Mouse (Mus musculus): ENCODE results near the gene Exosc3. TPM values are rescaled to one million over a fixed set of nuclear protein-coding genes. Genes with fewer than 3 reads are reported as not detected.

Gene Exosc3
- polyA plus RNA-seq, 1 experiment: 5.2 TPM

DNA sequence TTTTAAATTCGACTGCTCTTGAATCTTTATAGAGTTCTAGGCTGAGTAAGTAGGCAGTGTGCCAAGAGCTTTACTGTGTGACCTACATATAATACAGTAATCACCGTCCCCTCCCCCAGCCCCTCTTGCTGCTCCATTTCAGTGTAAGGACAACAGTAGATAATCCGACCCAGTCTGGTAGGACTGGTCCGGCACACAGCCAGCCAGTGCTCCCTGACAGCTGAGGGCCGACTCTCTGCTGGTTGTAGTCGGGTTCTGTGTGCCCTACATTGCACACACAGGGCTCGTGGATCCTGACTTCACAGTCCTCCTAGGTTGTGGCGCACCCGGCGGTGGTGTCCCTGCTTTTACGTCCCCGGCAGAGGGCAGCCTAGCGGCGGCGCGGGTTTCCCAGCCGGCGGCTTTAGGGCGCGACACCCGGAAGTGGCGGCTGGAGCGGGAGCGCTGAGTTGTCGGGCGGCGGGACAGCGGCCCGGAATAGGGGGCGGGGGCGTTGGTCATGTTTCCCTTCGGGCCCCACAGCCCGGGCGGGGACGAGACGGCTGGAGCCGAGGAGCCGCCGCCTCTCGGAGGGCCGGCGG, 773 bp downstream of the Exosc3 start, which contains the start of gene Dcaf10:
TSS of gene Dcaf10 (plus strand) at position 433 of the 581 bp plus-strand sequence.
- Histone ChIP-seq H3K4me3 (replicated peaks) (peak within 1 kb of the TSS; percentile 90), H3K27me3 (ENCODE audit: control insufficient read depth) (peaks cover 12% of the 10 kb centered on the region), H3K4me1 (ENCODE audit: control insufficient read depth) (peaks cover 24% of the 10 kb centered on the region), H3K9me3 (ENCODE audit: control insufficient read depth, low read length) (no peaks in the 10 kb centered on the region), H3K36me3 (ENCODE audit: control insufficient read depth) (peaks cover 33% of the 10 kb centered on the region)
- TF ChIP-seq TAL1 (IDR thresholded peaks at IDR 0.05; ENCODE audit: low read length): no peak
- TF ChIP-seq GATA1 (IDR thresholded peaks at IDR 0.05; ENCODE audit: low read length): no peak

DNA sequence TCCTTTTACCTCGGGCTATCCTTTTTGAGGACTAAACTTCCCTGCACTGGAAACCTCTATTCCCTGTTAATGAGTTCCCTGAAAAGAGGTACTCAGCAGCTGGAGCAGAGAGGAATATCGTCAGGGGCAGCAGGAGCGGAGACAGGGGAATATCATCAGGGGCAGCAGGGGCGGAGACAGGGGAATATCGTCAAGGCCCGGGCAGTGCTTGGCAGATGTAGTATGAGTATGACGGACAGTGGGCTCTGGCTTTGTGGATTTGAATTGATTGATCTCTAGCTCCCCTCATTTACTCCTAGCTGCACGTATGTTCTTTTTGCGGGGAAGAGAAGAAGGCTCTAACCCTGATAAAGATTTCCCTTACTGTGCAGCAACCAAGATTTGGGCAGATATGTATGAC, 1.3 kb downstream of the Exosc3 start:
- peaks cover 16% of the 10 kb centered on the region for H3K27me3 ChIP-seq (ENCODE audit: control insufficient read depth)
- H3K36me3 ChIP-seq (ENCODE audit: control insufficient read depth): peaks cover 28% of the 10 kb centered on the region
- TF ChIP-seq GATA1 (IDR thresholded peaks at IDR 0.05; ENCODE audit: low read length) (no peak), TAL1 (IDR thresholded peaks at IDR 0.05; ENCODE audit: low read length) (no peak)
- H3K4me3 ChIP-seq (replicated peaks): peak overlapping the region; percentile 90
- H3K9me3 ChIP-seq (ENCODE audit: control insufficient read depth, low read length): no peaks in the 10 kb centered on the region
- H3K4me1 ChIP-seq (ENCODE audit: control insufficient read depth): peaks cover 22% of the 10 kb centered on the region

DNA sequence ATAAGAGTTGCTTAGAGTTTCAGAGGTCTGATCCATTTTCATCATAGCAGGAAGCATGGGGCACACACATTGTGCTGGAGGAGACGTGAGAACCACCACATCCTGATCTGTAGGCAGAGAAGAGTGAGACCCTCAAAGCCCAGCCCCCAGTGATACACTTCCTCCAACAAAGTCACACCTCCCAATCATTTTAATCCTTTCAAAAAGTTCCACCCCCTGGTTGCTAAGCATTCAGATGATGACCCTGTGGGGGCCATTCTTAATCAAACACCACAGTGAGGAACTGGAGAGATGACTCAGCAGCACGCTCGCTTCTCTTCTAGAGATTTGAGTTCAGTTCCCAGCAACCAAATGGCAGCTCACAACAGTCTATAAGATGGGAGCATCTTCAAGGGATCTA, 10.1 kb downstream of the Exosc3 start:
- no peaks in the 10 kb centered on the region for H3K9me3 ChIP-seq (ENCODE audit: control insufficient read depth, low read length)
- peaks cover 2% of the 10 kb centered on the region; the same call in 1 of the 2 replicates for H3K4me1 ChIP-seq (ENCODE audit: control insufficient read depth)
- no peak overlapping the region for H3K4me3 ChIP-seq (replicated peaks)
- peaks cover 18% of the 10 kb centered on the region for H3K27me3 ChIP-seq (ENCODE audit: control insufficient read depth)
- TF ChIP-seq TAL1 (IDR thresholded peaks at IDR 0.05; ENCODE audit: low read length) (no peak), GATA1 (IDR thresholded peaks at IDR 0.05; ENCODE audit: low read length) (no peak)
- H3K36me3 ChIP-seq (ENCODE audit: control insufficient read depth): no peaks in the 10 kb centered on the region

DNA sequence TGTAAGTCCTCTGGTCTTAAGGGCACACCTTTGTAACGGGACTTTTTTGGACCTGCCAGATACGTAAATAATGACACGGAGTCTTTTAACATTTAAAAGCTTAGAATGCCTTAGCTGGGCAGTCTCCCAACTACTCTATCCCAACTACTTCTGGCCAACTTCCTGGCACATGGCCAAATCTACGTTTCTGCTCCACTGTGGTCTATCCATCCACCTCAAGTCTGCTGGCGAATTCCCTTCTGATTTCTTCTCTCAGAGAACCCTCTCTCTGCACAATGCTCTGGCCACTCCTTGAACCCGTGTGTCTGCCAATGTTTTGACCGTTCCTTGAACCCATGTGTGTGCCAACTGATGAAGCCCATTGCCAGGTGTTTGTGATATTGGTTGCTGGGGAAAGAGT, 11.4 kb downstream of the Exosc3 start:
- H3K36me3 ChIP-seq (ENCODE audit: control insufficient read depth): no peaks in the 10 kb centered on the region
- no peaks in the 10 kb centered on the region for H3K9me3 ChIP-seq (ENCODE audit: control insufficient read depth, low read length)
- H3K4me3 ChIP-seq (replicated peaks): no peak overlapping the region
- H3K4me1 ChIP-seq (ENCODE audit: control insufficient read depth): peaks cover 2% of the 10 kb centered on the region; the same call in 1 of the 2 replicates
- no peak for TF ChIP-seq GATA1 (IDR thresholded peaks at IDR 0.05; ENCODE audit: low read length)
- no peak for TF ChIP-seq TAL1 (IDR thresholded peaks at IDR 0.05; ENCODE audit: low read length)
- peaks cover 7% of the 10 kb centered on the region for H3K27me3 ChIP-seq (ENCODE audit: control insufficient read depth)

DNA sequence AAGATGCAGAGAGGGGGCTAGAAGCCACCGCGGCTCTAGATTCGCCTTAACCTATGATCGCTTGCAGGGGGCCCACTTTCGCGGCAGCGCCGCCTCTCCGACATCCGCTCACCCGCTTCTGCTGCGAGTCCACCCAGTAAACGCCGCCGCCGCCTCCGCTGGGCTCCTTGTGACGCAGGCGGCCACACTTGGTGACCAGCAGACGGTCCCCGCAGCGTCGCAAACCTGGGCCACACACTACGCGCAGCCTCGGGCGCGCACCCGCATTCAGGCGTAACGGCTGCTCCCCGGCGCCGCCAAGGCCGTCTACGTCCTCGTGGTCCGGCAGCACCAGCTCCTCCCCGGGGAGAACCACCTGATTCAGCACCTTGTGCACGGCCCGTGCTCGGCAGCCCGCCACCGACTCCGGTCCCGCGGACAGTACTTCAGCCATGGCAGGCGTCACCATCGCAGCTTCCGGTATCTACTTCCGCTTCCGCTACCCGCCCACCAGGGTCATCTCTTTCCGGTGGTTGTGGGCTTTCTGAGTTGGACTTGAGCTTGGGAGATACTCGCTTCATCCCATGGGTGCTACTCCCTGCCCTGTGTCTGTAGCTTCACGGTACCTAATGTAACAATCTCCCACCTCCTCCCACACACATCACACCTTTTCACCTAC, 22.2 kb downstream of the Exosc3 start:
- TF ChIP-seq GATA1 (IDR thresholded peaks at IDR 0.05; ENCODE audit: low read length) (no peak), TAL1 (IDR thresholded peaks at IDR 0.05; ENCODE audit: low read length) (no peak)
- peaks cover 25% of the 10 kb centered on the region for H3K4me1 ChIP-seq (ENCODE audit: control insufficient read depth)
- H3K27me3 ChIP-seq (ENCODE audit: control insufficient read depth): peaks cover 15% of the 10 kb centered on the region
- peak overlapping the region; percentile 95 for H3K4me3 ChIP-seq (replicated peaks)
- no peaks in the 10 kb centered on the region for H3K9me3 ChIP-seq (ENCODE audit: control insufficient read depth, low read length)
- peaks cover 32% of the 10 kb centered on the region for H3K36me3 ChIP-seq (ENCODE audit: control insufficient read depth)

DNA sequence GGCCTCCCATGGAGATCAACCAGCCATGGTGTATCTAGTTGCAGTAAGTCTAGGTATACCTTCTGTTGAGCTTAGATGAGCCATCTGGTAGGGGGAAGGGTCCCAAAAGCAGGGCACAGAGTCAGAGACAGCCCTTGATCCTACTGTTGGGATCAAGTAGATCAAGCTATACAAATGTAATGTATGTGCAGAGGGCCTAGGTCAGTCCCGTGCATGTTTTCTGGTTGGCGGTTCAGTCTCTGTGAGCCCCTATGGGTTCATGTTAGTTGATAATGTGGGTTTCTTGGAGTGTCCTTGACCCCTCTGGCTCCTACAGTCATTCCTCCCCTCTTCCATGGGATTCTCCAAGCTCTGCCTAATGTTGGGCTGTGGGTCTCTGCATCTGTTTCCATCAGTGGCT, 31.5 kb downstream of the Exosc3 start:
- Histone ChIP-seq H3K4me1 (ENCODE audit: control insufficient read depth) (no peaks in the 10 kb centered on the region), H3K36me3 (ENCODE audit: control insufficient read depth) (peaks cover 44% of the 10 kb centered on the region), H3K4me3 (replicated peaks) (no peak overlapping the region), H3K9me3 (ENCODE audit: control insufficient read depth, low read length) (no peaks in the 10 kb centered on the region), H3K27me3 (ENCODE audit: control insufficient read depth) (no peaks in the 10 kb centered on the region)
- no peak for TF ChIP-seq GATA1 (IDR thresholded peaks at IDR 0.05; ENCODE audit: low read length)
- TF ChIP-seq TAL1 (IDR thresholded peaks at IDR 0.05; ENCODE audit: low read length): no peak

DNA sequence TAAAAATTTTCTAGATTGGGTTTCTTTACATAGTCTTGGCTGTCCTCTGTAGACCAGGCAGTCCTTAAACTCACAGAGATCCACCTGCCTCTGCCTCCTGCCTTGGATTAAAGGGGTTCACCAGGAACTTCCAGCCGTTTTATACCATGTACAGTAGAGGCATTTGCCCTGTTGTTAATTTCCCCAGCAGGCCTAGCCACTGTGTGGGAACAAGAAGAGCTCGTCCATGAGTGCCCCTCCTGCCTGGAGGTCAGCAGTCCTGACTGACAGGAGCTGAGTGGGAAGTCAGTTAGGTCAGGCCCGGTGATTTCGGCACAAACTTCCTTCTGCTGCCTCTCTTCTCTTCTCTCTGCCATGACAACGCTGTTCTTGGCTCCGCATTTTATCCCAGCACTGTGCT, 33.9 kb downstream of the Exosc3 start:
- peaks cover 44% of the 10 kb centered on the region for H3K36me3 ChIP-seq (ENCODE audit: control insufficient read depth)
- no peak overlapping the region for H3K4me3 ChIP-seq (replicated peaks)
- H3K27me3 ChIP-seq (ENCODE audit: control insufficient read depth): no peaks in the 10 kb centered on the region
- no peaks in the 10 kb centered on the region for H3K4me1 ChIP-seq (ENCODE audit: control insufficient read depth)
- H3K9me3 ChIP-seq (ENCODE audit: control insufficient read depth, low read length): no peaks in the 10 kb centered on the region
- TF ChIP-seq GATA1 (IDR thresholded peaks at IDR 0.05; ENCODE audit: low read length) (no peak), TAL1 (IDR thresholded peaks at IDR 0.05; ENCODE audit: low read length) (no peak)

DNA sequence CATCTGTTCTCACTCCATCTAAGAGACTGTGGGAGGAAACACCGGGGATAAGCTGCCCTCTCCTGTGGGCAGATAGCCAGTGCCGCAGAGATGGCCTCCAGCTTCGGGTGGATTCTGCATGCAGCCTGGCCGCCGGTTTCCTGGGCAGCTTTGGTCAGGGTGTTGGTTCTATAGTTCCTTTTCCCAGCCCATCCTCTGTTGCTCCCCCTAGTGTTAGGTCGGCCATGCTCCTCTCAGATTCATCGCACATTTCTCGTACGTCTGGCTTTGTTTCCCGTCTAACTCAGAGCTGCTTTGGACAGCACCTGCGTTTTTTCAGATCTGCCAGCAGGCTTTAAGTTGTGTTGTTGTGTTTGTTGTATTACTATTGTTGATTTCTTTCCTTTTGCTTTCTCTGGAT, 34.5 kb downstream of the Exosc3 start:
- peaks cover 46% of the 10 kb centered on the region for H3K36me3 ChIP-seq (ENCODE audit: control insufficient read depth)
- no peaks in the 10 kb centered on the region for H3K9me3 ChIP-seq (ENCODE audit: control insufficient read depth, low read length)
- TF ChIP-seq TAL1 (IDR thresholded peaks at IDR 0.05; ENCODE audit: low read length) (no peak), GATA1 (IDR thresholded peaks at IDR 0.05; ENCODE audit: low read length) (no peak)
- H3K27me3 ChIP-seq (ENCODE audit: control insufficient read depth): no peaks in the 10 kb centered on the region
- H3K4me3 ChIP-seq (replicated peaks): no peak overlapping the region
- no peaks in the 10 kb centered on the region for H3K4me1 ChIP-seq (ENCODE audit: control insufficient read depth)

DNA sequence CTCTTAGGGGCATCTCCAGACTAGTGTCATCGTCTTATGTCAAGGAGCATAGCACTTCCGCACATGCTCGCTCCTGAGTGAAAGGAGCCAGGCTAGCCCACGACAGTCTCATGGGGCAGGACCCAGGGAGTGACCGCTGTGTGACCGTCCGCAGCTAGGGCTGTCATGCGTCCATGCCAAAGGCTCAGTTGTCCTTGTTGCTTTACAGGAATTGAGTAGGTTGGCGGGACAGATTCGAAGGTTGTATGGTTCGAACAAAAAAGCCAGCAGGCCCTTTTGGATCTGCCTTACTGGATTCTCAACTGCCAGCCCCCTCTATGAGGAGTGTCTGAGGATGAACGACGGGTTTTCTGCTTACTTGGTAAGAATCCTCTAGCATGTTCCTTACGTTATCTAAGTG, 37.0 kb downstream of the Exosc3 start:
- Histone ChIP-seq H3K4me3 (replicated peaks) (no peak overlapping the region), H3K4me1 (ENCODE audit: control insufficient read depth) (no peaks in the 10 kb centered on the region), H3K27me3 (ENCODE audit: control insufficient read depth) (no peaks in the 10 kb centered on the region), H3K36me3 (ENCODE audit: control insufficient read depth) (peaks cover 50% of the 10 kb centered on the region), H3K9me3 (ENCODE audit: control insufficient read depth, low read length) (no peaks in the 10 kb centered on the region)
- TF ChIP-seq TAL1 (IDR thresholded peaks at IDR 0.05; ENCODE audit: low read length): no peak

All from erythroblast, embryonic 14.5 days (primary cell).